Mouse (Mus musculus): ENCODE data around the gene 4930596D02Rik.

4930596D02Rik gene

DNA sequence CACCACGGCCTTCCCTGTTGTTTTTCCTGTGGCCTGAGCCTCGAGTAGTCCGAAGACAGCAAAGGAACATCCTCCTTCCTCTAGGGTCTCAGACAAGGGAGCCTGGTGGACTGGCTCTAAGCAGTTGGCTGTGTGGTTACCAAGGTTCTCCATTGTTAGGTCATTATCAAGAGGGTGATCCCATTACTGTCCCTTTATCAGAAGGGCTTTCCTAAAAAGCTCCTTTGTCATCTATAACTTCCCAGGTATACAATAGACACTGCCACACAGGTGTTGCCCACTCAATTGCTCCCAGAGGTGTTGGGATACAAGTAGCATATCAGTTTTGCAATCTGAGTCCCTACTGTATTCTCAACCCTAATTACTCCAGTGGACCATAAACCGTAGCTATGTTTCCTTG lies at the start of gene 4930596D02Rik:
Gene 4930596D02Rik (minus strand): TSS at position 101 of the 400 bp plus-strand sequence.
- no peak for DNase-seq

DNA sequence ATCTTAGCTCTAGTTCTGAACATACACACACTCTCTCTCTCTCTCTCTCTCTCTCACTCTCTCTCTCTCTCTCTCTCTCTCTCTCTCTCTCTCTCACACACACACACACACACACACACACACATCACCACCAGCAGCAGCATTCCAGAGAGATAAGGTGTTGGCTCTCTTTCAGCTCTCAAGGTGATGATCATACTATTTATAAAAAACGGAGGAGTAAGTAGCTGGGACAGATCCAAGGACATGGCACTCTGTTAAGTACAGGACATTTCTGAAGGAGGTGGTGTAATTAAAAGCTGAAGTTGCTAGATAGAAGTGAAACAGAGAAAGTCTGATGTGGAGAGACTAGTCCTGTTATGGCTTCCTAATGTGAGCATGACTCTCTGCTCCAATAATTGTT lies 41.5 kb upstream of the 4930596D02Rik start:
- DNase-seq: no peak

DNA sequence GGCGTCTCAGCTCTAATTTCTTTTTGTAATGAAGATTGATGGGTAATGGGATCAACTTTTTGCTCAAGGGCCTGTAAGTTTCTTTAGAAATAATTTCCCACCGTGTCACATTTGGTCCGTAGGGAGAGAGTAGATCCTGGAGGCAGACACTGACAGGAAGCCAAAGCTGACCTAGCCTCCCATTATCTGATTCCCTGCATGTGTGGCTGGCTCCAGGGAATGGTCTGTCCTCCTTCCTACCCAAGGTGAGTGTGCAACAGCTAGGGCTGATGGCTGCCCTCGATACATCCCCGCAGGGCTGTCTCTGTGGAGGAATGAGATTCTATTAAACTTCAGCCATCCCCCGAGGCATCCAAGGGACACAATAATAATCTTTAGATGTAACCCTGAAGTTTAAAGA lies 33.5 kb upstream of the 4930596D02Rik start:
- no peak for DNase-seq

DNA sequence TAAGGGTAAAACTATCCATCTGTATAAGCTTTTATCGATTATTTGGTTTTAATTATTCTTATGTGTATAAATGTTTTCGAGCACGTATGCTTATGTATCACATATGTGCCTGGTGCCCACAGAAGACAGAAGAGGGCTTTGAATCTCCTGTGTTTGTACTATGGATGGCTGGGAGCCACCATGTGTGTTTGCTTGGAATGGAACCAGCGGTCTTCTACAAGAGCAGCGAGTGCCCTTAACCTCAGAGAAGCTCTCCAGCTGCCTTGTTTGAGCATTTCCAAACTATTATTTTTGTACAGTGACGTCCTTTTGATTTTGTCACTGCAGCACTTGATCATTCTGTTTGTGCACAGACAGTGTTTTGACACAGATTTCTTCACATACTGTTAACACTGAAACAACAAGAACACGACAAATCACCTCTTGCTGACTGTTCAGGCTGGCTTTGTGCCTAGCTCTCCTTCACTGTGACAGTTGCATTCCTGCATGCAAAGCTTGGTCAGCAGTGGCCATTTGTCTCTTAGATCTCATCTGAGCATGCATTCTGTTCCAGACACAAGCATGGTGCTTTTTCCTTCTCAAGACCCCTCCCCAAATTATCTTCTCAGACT lies 30.4 kb upstream of the 4930596D02Rik start:
- no peak for DNase-seq

DNA sequence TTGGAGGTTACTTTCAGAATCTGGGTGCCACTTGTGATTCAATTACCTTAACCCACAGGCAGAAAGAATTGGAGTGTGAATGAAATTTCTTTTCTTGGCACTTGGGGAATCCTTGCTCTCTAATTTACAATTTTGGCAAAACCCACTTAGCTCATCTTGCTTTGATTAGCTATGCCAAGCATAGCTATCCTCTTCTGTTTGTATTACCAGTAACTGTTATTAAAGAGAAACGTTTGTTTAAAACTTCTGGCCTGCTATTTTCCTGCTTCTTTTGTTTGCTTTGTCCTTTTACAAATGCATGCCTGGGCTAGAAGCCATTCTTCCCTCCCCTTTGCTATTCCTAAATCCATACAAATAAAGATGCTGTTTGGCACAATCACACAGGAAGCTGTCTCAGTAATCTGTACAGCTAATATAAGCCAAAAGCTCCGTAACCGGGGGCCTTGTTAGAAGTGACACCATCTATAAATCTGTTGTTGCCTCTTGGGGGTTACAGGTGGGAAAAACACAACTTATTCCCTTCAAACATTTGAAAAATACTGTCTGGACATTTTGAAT lies 19.0 kb downstream of the 4930596D02Rik start:
- DNase-seq: no peak

DNA sequence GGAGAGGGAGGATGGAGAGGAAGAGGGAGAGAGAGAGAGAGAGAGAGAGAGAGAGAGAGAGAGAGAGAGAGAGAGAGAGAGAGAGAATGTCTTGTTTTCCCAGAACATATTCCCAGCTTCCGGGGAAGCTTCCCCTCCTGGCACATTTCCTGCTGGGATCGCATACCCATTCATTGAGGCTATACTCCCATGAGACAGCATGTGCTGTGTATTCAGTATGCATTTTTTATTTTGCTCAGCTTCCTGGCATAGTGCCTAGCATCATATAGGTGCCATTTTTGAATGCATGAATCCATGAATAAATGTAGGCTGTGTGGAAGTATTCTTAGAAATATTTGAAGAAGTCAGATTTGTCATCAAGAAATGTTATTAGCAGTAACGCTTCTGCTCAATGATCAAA lies 31.7 kb downstream of the 4930596D02Rik start:
- peak; percentile 14 for DNase-seq

DNA sequence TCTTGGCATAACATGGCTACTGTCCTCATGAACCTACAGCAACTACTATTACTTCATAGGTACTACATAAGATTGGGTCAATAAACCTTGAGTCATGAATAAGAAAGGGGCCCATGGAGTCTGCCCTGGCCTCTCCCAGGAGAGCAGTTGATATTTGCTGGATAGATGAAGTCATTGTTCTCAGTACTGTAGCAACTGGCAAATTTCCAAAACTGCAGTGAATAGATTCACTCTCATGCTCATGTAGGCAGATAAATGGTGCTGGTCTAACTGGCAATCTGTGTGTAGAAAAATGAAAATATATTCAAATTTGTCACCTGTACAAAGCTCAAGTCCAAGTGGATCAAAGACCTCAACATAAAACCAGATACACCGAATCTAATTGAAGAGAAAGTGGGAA lies 38.5 kb downstream of the 4930596D02Rik start:
- no peak for DNase-seq

Measured in right cerebral cortex, postnatal 4 days (tissue).